Mouse (Mus musculus) right cerebral cortex, adult 18-20 months (tissue): ENCODE results near the gene Tram2.
A peak's percentile ranks its signal among the peaks of the same experiment; 100 is the strongest.

Experiments
- DNase-seq: peaks from one replicate; pipeline ENCODE4 v3.0.0; 2022; ENCODE audit warnings: mixed read lengths

Gene Tram2

GRCm38 (mm10) chr1:21079217-21079773, at the start of gene Tram2:
Gene Tram2, minus strand, starts transcription at chr1:21079229.
- peak; percentile 90 for DNase-seq

- DNase-seq = peak; percentile 5
These were observed 45.8 kb upstream of the Tram2 start for GRCm38 (mm10) chr1:21124713-21125336.

- DNase-seq = no peak
These were observed 24.8 kb upstream of the Tram2 start for GRCm38 (mm10) chr1:21103784-21104183.

GRCm38 (mm10) chr1:21101221-21102006, 22.4 kb upstream of the Tram2 start:
- peak; percentile 33 for DNase-seq

GRCm38 (mm10) chr1:21100726-21101125, 21.7 kb upstream of the Tram2 start:
- no peak for DNase-seq

- no peak for DNase-seq
These were observed 18.3 kb upstream of the Tram2 start for GRCm38 (mm10) chr1:21097001-21097989.

- no peak for DNase-seq
These were observed 15.7 kb upstream of the Tram2 start for GRCm38 (mm10) chr1:21094644-21095215.

- no peak for DNase-seq
These were observed 10.7 kb upstream of the Tram2 start for GRCm38 (mm10) chr1:21089661-21090117.

- DNase-seq = no peak
These were observed 7.3 kb upstream of the Tram2 start for GRCm38 (mm10) chr1:21086291-21086690.

GRCm38 (mm10) chr1:21084661-21085060, 5.6 kb upstream of the Tram2 start:
- DNase-seq = no peak

GRCm38 (mm10) chr1:21080362-21080761, 1.3 kb upstream of the Tram2 start:
- DNase-seq = no peak

GRCm38 (mm10) chr1:21078481-21079214, 381 bp downstream of the Tram2 start:
- no peak for DNase-seq

- no peak for DNase-seq
These were observed 1.4 kb downstream of the Tram2 start for GRCm38 (mm10) chr1:21077619-21078018.

- no peak for DNase-seq
These were observed 1.8 kb downstream of the Tram2 start for GRCm38 (mm10) chr1:21077191-21077590.

- no peak for DNase-seq
These were observed 3.0 kb downstream of the Tram2 start for GRCm38 (mm10) chr1:21075986-21076495.

GRCm38 (mm10) chr1:21074231-21074630, 4.8 kb downstream of the Tram2 start:
- DNase-seq = no peak

- no peak for DNase-seq
These were observed 6.1 kb downstream of the Tram2 start for GRCm38 (mm10) chr1:21072875-21073444.

GRCm38 (mm10) chr1:21070658-21071057, 8.4 kb downstream of the Tram2 start:
- no peak for DNase-seq

- DNase-seq = no peak
These were observed 9.1 kb downstream of the Tram2 start for GRCm38 (mm10) chr1:21069830-21070522.

GRCm38 (mm10) chr1:21068491-21068890, 10.5 kb downstream of the Tram2 start:
- no peak for DNase-seq
